Mouse (Mus musculus): ENCODE data around the gene Slc39a10.
"Not testable (repeated sequence)": the region's sequence is repeated elsewhere in the genome, so short reads cannot be mapped to it uniquely, and the experiment has no call there.

Gene Slc39a10

DNA sequence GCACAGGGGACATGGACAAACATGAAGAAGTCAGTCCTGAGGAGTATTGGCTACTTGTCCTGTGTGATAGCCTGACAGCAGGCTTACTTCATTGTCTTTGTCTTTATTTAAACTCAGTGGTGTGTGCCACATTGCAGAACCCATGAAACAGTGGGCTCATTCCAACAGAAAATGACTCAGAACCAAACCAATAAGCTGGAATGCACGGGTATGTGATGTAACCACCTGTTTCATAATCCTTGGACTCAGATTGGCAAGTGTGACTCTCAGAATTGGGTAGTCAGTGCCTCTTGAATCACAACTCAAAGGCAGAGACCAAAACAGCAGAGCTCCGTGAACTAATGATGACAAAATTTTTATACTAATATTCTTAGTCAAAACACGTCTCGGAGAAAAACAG lies 110.4 kb downstream of the Slc39a10 start:
- not testable (repeated sequence) for DNase-seq (ENCODE audit: extremely low read depth, low read depth)

DNA sequence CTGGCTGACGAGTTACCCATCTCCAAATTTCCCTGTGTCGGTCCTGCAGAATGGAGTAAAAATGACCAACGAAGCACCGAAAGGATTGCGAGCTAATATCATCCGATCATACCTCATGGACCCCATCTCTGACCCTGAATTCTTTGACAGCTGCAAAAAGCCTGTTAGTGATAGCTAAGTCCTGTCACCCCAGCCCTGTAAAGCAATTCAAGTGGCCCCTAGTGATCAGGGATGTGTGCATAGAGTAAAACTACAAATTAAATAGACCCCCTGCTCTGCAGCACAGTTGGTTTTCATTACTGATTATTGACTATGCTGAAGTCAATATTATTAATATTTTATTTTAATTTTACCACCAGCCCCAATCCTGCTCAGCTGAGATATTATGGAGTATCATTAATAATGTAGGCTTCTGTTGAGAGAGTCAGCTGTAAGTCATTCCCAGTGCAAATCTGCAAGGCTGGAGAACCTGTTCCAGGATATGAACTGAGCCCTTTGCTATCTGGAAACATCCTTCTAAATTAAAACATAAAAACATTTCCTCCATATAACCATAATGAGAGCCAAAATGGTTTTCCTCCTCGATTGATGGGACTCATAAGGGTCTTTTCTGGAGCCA lies 122.5 kb downstream of the Slc39a10 start:
- DNase-seq (ENCODE audit: extremely low read depth, low read depth) = not testable (repeated sequence)

GRCm38 (mm10) chr1:46769318-46769717 lies 123.3 kb downstream of the Slc39a10 start:
- not testable (repeated sequence) for DNase-seq (ENCODE audit: extremely low read depth, low read depth)

DNA sequence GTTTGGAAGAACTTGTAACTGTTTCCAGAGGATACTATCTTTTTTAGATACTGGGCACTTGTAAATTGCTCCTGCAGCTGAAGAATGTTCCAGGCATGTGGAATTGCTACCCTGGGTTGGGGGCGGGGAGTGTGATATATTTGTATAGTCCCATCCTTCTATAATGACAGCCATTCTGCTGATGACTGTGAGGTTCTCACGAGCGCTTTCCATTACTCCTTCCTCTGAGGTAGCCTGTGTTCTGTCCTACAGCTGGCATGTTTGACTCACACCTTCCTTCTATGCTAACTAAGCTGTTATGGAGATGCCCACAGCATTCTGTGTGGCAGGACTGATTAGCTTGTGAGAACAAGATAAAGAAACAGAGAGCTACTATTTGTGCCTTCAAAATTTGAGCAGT lies 128.1 kb downstream of the Slc39a10 start:
- not testable (repeated sequence) for DNase-seq (ENCODE audit: extremely low read depth, low read depth)
